In the genomic region with DNA sequence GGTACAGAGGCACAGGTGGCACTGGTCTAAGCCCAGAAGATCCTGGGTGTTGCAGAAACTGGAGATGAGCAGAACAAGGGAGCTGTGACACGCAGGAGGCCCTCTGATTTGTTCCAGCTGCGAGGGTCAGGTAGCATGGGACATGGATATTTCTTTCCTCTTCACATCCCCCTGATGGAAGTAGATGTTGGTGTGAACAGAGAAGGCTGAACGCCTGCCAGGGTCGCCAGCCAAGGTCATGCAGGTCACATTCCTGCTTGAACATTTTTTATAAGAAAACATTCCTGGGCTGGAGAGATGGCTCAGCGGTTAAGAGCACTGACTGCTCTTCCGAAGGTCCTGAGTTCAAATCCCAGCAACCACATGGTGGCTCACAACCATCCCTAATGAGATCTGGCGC, we compare ENCODE assay signal across 25 mouse cellular contexts.
DNase-seq lines count a peak whose midpoint lies in the region; ATAC-seq and TF ChIP-seq lines count a peak whose summit lies in the region.
"Had no signal": no experiment of that assay in that cellular context is flagged by ENCODE, and none has a peak within 500 bp of the region (broad histone marks: within the 10 kb centered on the region; RNA-seq: fewer than 3 reads in every experiment).

No protein-coding gene starts in this region.

- peaks cover 63% of the 10 kb centered on the region for H3K4me1 ChIP-seq in hindbrain, embryonic 10.5 days (replicated peaks)
- peaks cover 20% of the 10 kb centered on the region for H3K4me1 ChIP-seq in hindbrain, embryonic 14.5 days (replicated peaks; ENCODE audit: control insufficient read depth, insufficient read depth, low read length)
- H3K4me1 ChIP-seq in lung, embryonic 14.5 days (ENCODE audit: insufficient read depth): peaks cover 3% of the 10 kb centered on the region; the same call in 1 of the 2 replicates
- H3K4me1 ChIP-seq in G1E (ENCODE audit: insufficient read depth, low read depth, low read length): peaks cover 92% of the 10 kb centered on the region

- no peaks in the 10 kb centered on the region; the same call in 1 of the 2 replicates for H3K27me3 ChIP-seq in hindbrain, embryonic 10.5 days (ENCODE audit: insufficient read depth, poor library complexity, severe bottlenecking)
- no peaks in the 10 kb centered on the region for H3K27me3 ChIP-seq in hindbrain, embryonic 14.5 days (ENCODE audit: control insufficient read depth, insufficient read depth, low read length)
- H3K27me3 ChIP-seq in lung, embryonic 14.5 days (ENCODE audit: insufficient read depth, low read length): no peaks in the 10 kb centered on the region
- H3K27me3 ChIP-seq in G1E (ENCODE audit: insufficient read depth, low read length): no peaks in the 10 kb centered on the region
- H3K27me3 ChIP-seq: embryonic facial prominence, embryonic 15.5 days; hindbrain, embryonic 15.5 days; intestine, embryonic 15.5 days; liver, embryonic 15.5 days; midbrain, embryonic 13.5 days; neural tube, embryonic 12.5 days; Patski had no signal

- no peak overlapping the region for H3K9ac ChIP-seq in hindbrain, embryonic 14.5 days
- no peak overlapping the region for H3K9ac ChIP-seq in lung, embryonic 14.5 days
- H3K9ac ChIP-seq: embryonic facial prominence, embryonic 15.5 days; forebrain, postnatal 0 days; hindbrain, embryonic 15.5 days; intestine, embryonic 15.5 days; liver, embryonic 15.5 days; midbrain, embryonic 13.5 days; neural tube, embryonic 12.5 days had no signal

- H3K4me2 ChIP-seq in hindbrain, embryonic 14.5 days (replicated peaks): no peak overlapping the region
- H3K4me2 ChIP-seq in lung, embryonic 14.5 days: no peak overlapping the region
- H3K4me2 ChIP-seq: embryonic facial prominence, embryonic 15.5 days; heart, embryonic 11.5 days; hindbrain, embryonic 15.5 days; intestine, embryonic 15.5 days; liver, embryonic 15.5 days; midbrain, embryonic 13.5 days; neural tube, embryonic 12.5 days had no signal

- 67% methylated on average over 7 of the region's 7 CpGs for WGBS in hindbrain, embryonic 10.5 days
- WGBS in hindbrain, embryonic 14.5 days: 81% methylated on average over 6 of the region's 7 CpGs
- WGBS in lung, embryonic 14.5 days: 54% methylated on average over 6 of the region's 7 CpGs

- H3K27ac ChIP-seq in hindbrain, embryonic 10.5 days: 0 out of 2 replicates have a peak overlapping the region, but pooled peaks have one; percentile 50
- no peak overlapping the region for H3K27ac ChIP-seq in hindbrain, embryonic 14.5 days
- no peak overlapping the region for H3K27ac ChIP-seq in lung, embryonic 14.5 days (ENCODE audit: low read depth)
- H3K27ac ChIP-seq: embryonic facial prominence, embryonic 15.5 days; forebrain, embryonic 10.5 days; hindbrain, embryonic 15.5 days; intestine, embryonic 15.5 days; liver, embryonic 15.5 days; midbrain, embryonic 13.5 days; neural tube, embryonic 12.5 days had no signal

- peak; percentile 29 for DNase-seq in hindbrain, embryonic 10.5 days (ENCODE audit: low spot score)
- no peak for DNase-seq in hindbrain, embryonic 14.5 days (ENCODE audit: low spot score)
- DNase-seq in lung, embryonic 14.5 days: peak; percentile 36
- no peak for DNase-seq in lung, postnatal 14 days
- no peak for DNase-seq in G1E (ENCODE audit: low spot score)
- peak; percentile 44 for DNase-seq in kidney, postnatal 14 days
- DNase-seq: adrenal gland, postnatal 36 days; B cell, adult 2 months; cerebellum, adult 11-12 months; forebrain, postnatal 0 days; heart, postnatal 14 days; lung, postnatal 36 days; right cerebral cortex, adult 18-20 months; thymus, postnatal 25 days had no signal

- H3K9me3 ChIP-seq in hindbrain, embryonic 10.5 days: no peaks in the 10 kb centered on the region
- H3K9me3 ChIP-seq in hindbrain, embryonic 14.5 days (ENCODE audit: control insufficient read depth, low read length): no peaks in the 10 kb centered on the region
- H3K9me3 ChIP-seq in lung, embryonic 14.5 days (ENCODE audit: low read depth, low read length): no peaks in the 10 kb centered on the region
- H3K9me3 ChIP-seq in G1E (replicated peaks): no peaks in the 10 kb centered on the region
- H3K9me3 ChIP-seq: embryonic facial prominence, embryonic 15.5 days; forebrain, embryonic 10.5 days; hindbrain, embryonic 15.5 days; intestine, embryonic 15.5 days; liver, embryonic 15.5 days; midbrain, embryonic 13.5 days; neural tube, embryonic 12.5 days had no signal

- no peak for TF ChIP-seq CTCF in lung, embryonic 14.5 days (IDR thresholded peaks at IDR 0.05; ENCODE audit: low read depth)
- TF ChIP-seq CTCF in G1E (IDR thresholded peaks at IDR 0.05; ENCODE audit: low read depth, low read length): no peak

- no peak for ATAC-seq in hindbrain, embryonic 14.5 days (ENCODE audit: low FRiP score)
- no peak for ATAC-seq in lung, embryonic 14.5 days (ENCODE audit: insufficient read depth)
- ATAC-seq in G1E (ENCODE audit: extremely low read depth, insufficient number of reproducible peaks, low FRiP score, poor library complexity, severe bottlenecking): no peak
- ATAC-seq in erythroid progenitor cell, adult 5-6 weeks (replicated peaks; ENCODE audit: low FRiP score, poor library complexity, severe bottlenecking): no peak
- no peak for ATAC-seq in megakaryocyte-erythroid progenitor cell, adult 5-6 weeks (replicated peaks; ENCODE audit: low FRiP score, low TSS enrichment, poor library complexity, severe bottlenecking)
- ATAC-seq: forebrain, postnatal 0 days; intestine, embryonic 15.5 days; midbrain, embryonic 13.5 days; Patski had no signal

- no peak overlapping the region for H3K4me3 ChIP-seq in hindbrain, embryonic 10.5 days
- no peak overlapping the region for H3K4me3 ChIP-seq in hindbrain, embryonic 14.5 days (replicated peaks; ENCODE audit: low read length)
- no peak overlapping the region for H3K4me3 ChIP-seq in lung, embryonic 14.5 days (ENCODE audit: low read depth, low read length)
- H3K4me3 ChIP-seq in G1E (ENCODE audit: low read depth, low read length): peak overlapping the region; percentile 7; the same call in 1 of the 2 replicates
- H3K4me3 ChIP-seq: embryonic facial prominence, embryonic 15.5 days; forebrain, embryonic 10.5 days; hindbrain, embryonic 15.5 days; intestine, embryonic 15.5 days; liver, embryonic 15.5 days; midbrain, embryonic 13.5 days; neural tube, embryonic 12.5 days had no signal

- H3K36me3 ChIP-seq in hindbrain, embryonic 10.5 days: no peaks in the 10 kb centered on the region
- no peaks in the 10 kb centered on the region for H3K36me3 ChIP-seq in hindbrain, embryonic 14.5 days (replicated peaks; ENCODE audit: control insufficient read depth, insufficient read depth)
- no peaks in the 10 kb centered on the region for H3K36me3 ChIP-seq in lung, embryonic 14.5 days (ENCODE audit: insufficient read depth)
- peaks cover 87% of the 10 kb centered on the region for H3K36me3 ChIP-seq in G1E (replicated peaks)
- H3K36me3 ChIP-seq: embryonic facial prominence, embryonic 15.5 days; forebrain, embryonic 10.5 days; hindbrain, embryonic 15.5 days; intestine, embryonic 15.5 days; liver, embryonic 15.5 days; midbrain, embryonic 13.5 days; neural tube, embryonic 12.5 days had no signal

Comparison
In these comparisons a context has a peak if more than half of its experiments do, and no peak if none do; other contexts are left out.
1. DNase-seq: peak in hindbrain, embryonic 10.5 days (single experiment), lung, embryonic 14.5 days (single experiment) and kidney, postnatal 14 days (single experiment); none in hindbrain, embryonic 14.5 days (single experiment), lung, postnatal 14 days (single experiment) and G1E (single experiment).